Mouse (Mus musculus) CH12.LX (cell line): ENCODE measurements at regions not wholly inside any gene's neighbourhood (a gene's known extent, or its start where the extent isn't known, plus 50 kb on each side); places are given as distances from the start of the nearest gene placed in this dataset.

Experiments
- CTCF ChIP-seq, 2 experiments: IDR thresholded peaks in 1 of 2; conservative IDR thresholded peaks in 1 of 2; 2 replicates each; pipeline ENCODE4 v1.5.1; 2011 to 2012; ENCODE audit warnings: low read depth in 2 of 2, low read length in 2 of 2, improper control_type of control experiment in 1 of 2, inconsistent platforms in 1 of 2, mild to moderate bottlenecking in 1 of 2, moderate library complexity in 1 of 2
- EP300 ChIP-seq: IDR thresholded peaks from 2 replicates; pipeline ENCODE4 v1.6.1; 2011; ENCODE audit warnings: low read length, improper control_type of control experiment
- HCFC1 ChIP-seq: IDR thresholded peaks from 2 replicates; pipeline ENCODE4 v1.6.1; 2012; ENCODE audit warnings: low read depth, mild to moderate bottlenecking, inconsistent platforms, low read length, improper control_type of control experiment
- MXI1 ChIP-seq: IDR thresholded peaks from 2 replicates; pipeline ENCODE4 v1.6.1; 2011; ENCODE audit warnings: mild to moderate bottlenecking, low read depth, low read length, improper control_type of control experiment
- PAX5 ChIP-seq: IDR thresholded peaks from 2 replicates; pipeline ENCODE4 v1.6.1; 2012; ENCODE audit warnings: low read length, inconsistent platforms, mixed read lengths
- POLR2A ChIP-seq: IDR thresholded peaks from 2 replicates; pipeline ENCODE4 v1.6.1; 2011; ENCODE audit warnings: low read depth, mild to moderate bottlenecking, improper control_type of control experiment, low read length
- RAD21 ChIP-seq: IDR thresholded peaks from 2 replicates; pipeline ENCODE4 v1.6.1; 2011; ENCODE audit warnings: low read depth, mild to moderate bottlenecking, low read length, improper control_type of control experiment, moderate library complexity
- RCOR1 ChIP-seq: conservative IDR thresholded peaks from 2 replicates; pipeline ENCODE4 v1.6.1; 2012; ENCODE audit warnings: low read depth, mild to moderate bottlenecking, inconsistent platforms, low read length, improper control_type of control experiment
- SMC3 ChIP-seq: IDR thresholded peaks from 2 replicates; pipeline ENCODE4 v1.6.1; 2011; ENCODE audit warnings: low read depth, low read length, improper control_type of control experiment
- USF1 ChIP-seq: IDR thresholded peaks from 2 replicates; pipeline ENCODE4 v1.6.1; 2014; ENCODE audit warnings: low read depth, mild to moderate bottlenecking, inconsistent platforms, low read length, improper control_type of control experiment
- ZNF384 ChIP-seq: IDR thresholded peaks from 2 replicates; pipeline ENCODE4 v1.6.1; 2012; ENCODE audit warnings: low read depth, low read length, improper control_type of control experiment, inconsistent platforms

DNA sequence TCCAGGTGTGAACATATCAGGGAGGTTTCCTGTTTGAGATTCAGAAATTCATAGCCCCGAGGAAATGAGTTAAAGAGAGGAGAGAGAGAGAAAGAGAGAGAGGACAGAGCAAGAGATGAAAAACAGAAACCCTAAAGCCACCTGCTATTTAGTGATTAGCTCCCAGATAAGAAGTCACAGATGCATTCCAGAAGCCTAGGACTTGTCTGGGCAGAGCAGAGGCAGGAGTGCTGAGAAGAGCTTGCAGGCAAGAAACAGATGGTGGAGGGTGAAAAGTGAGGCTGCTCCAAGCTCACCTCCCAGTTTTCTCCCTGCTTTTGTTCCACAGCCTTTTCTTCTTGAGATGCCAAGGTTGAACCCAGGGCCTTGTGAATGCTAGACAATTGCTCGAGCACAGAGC, 180.7 kb upstream of the Camk1g start:
- TF ChIP-seq ZNF384 (no peak), CTCF (conservative IDR thresholded peaks at IDR 0.05 in 1 of 2, IDR thresholded peaks at IDR 0.05 in 1 of 2; ENCODE audit: low read depth in 2 of 2, low read length in 2 of 2) (no peak), RCOR1 (no peak), MXI1 (no peak), POLR2A (no peak), PAX5 (no peak), USF1 (no peak), HCFC1 (no peak), EP300 (no peak), RAD21 (no peak), SMC3 (no peak)
